Mouse (Mus musculus) liver, postnatal 0 days (tissue): Measurements from ENCODE around the gene Adora2a.
"Not testable (repeated sequence)": the region's sequence is repeated elsewhere in the genome, so short reads cannot be mapped to it uniquely, and the experiment has no call there.

ENCODE experiments used
- CTCF ChIP-seq: sonication (generic); IDR thresholded peaks from 2 replicates; pipeline ENCODE4 v1.5.1; 2016; ENCODE audit warnings: antibody characterized with exemption, low read depth
- EP300 ChIP-seq: IDR thresholded peaks from 2 replicates; pipeline ENCODE4 v1.6.1; 2016; ENCODE audit warnings: antibody characterized with exemption, low read depth, mild to moderate bottlenecking

DNA sequence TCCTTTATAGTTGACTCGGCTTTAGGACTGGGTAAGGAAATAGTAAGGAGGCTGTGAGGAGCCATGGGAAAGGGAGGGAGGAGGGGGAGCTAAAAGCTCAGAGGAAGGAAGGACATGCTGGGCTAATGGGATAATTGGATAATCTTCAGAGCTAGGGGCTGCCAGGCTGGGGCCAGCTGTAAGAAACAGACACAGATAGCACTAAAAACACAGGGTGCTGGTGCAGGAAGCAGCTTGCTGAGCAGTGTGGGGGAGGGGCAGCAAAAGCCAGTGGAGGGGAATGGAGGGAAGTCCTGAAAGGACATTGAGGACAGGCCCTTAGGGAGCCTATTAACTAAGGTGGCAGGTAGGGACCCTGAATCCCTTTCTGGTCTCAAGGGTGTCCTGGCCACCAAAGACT lies 27.9 kb downstream of the Adora2a start:
- not testable (repeated sequence) for TF ChIP-seq CTCF, EP300
